Comparison of ENCODE assay signal across 8 mouse cellular contexts in genomic region chr7:57591578-57592431, GRCm38 (mm10).
DNase-seq lines count a peak whose midpoint lies in the region; ATAC-seq and TF ChIP-seq lines count a peak whose summit lies in the region.

No protein-coding gene starts in this region.

- no peak overlapping the region for H3K27ac ChIP-seq in lung, postnatal 0 days (ENCODE audit: low read length)
- no peak overlapping the region for H3K27ac ChIP-seq in kidney, adult 2 months (ENCODE audit: insufficient read depth, low read depth, low read length)
- no peak overlapping the region for H3K27ac ChIP-seq in liver, embryonic 11.5 days (ENCODE audit: low read depth, low read length)

- H3K4me1 ChIP-seq in lung, postnatal 0 days (ENCODE audit: insufficient read depth, low read depth, low read length) = no peaks in the 10 kb centered on the region
- H3K4me1 ChIP-seq in kidney, adult 2 months (ENCODE audit: control insufficient read depth, insufficient read depth, low read length) = no peaks in the 10 kb centered on the region
- H3K4me1 ChIP-seq in liver, embryonic 11.5 days (replicated peaks; ENCODE audit: control insufficient read depth, insufficient read depth, low read length) = no peaks in the 10 kb centered on the region

- H3K9me3 ChIP-seq in lung, postnatal 0 days (ENCODE audit: low read length) = no peaks in the 10 kb centered on the region
- no peaks in the 10 kb centered on the region for H3K9me3 ChIP-seq in liver, embryonic 11.5 days (ENCODE audit: control insufficient read depth, low read length)

- no peak overlapping the region for H3K9ac ChIP-seq in lung, postnatal 0 days (replicated peaks; ENCODE audit: low read depth)
- no peak overlapping the region for H3K9ac ChIP-seq in liver, embryonic 11.5 days (ENCODE audit: low read depth, low read length)

- no peak for ATAC-seq in lung, postnatal 0 days
- ATAC-seq in liver, embryonic 11.5 days (replicated peaks; ENCODE audit: low FRiP score) = peak; percentile 38; the same call in 1 of the 2 replicates

- H3K4me2 ChIP-seq in lung, postnatal 0 days (replicated peaks; ENCODE audit: low read depth, low read length) = peak overlapping the region; percentile 66
- H3K4me2 ChIP-seq in liver, embryonic 11.5 days = peak overlapping the region; percentile 81

- H3K36me3 ChIP-seq in lung, postnatal 0 days (ENCODE audit: insufficient read depth, low read length) = no peaks in the 10 kb centered on the region
- H3K36me3 ChIP-seq in kidney, adult 2 months (ENCODE audit: control insufficient read depth, insufficient read depth, low read length) = no peaks in the 10 kb centered on the region
- H3K36me3 ChIP-seq in liver, embryonic 11.5 days (ENCODE audit: control insufficient read depth, insufficient read depth, low read length) = no peaks in the 10 kb centered on the region

- H3K27me3 ChIP-seq in lung, postnatal 0 days (replicated peaks; ENCODE audit: insufficient read depth, low read length) = peaks cover 14% of the 10 kb centered on the region
- H3K27me3 ChIP-seq in kidney, adult 2 months (replicated peaks; ENCODE audit: control insufficient read depth, insufficient read depth, low read length) = no peaks in the 10 kb centered on the region
- H3K27me3 ChIP-seq in liver, embryonic 11.5 days (replicated peaks; ENCODE audit: control insufficient read depth, insufficient read depth, low read length) = peaks cover 34% of the 10 kb centered on the region

- TF ChIP-seq CTCF in lung, postnatal 0 days (IDR thresholded peaks at IDR 0.05) = no peak
- TF ChIP-seq CTCF in kidney, adult 2 months (conservative IDR thresholded peaks at IDR 0.05; ENCODE audit: insufficient read depth, insufficient read length, low read depth, low read length) = no peak

- 2% methylated on average over 47 of the region's 56 CpGs for WGBS in lung, postnatal 0 days
- under 1% methylated on average over 56 of the region's 56 CpGs for WGBS in kidney, adult 2 months
- WGBS in liver, embryonic 11.5 days = 2% methylated on average over 56 of the region's 56 CpGs

- peak overlapping the region; percentile 37; the same call in 1 of the 2 replicates for H3K4me3 ChIP-seq in lung, postnatal 0 days (ENCODE audit: low read depth, low read length)
- H3K4me3 ChIP-seq in kidney, adult 2 months (ENCODE audit: insufficient read depth, low read depth, low read length) = peak overlapping the region; percentile 67; the same call in 1 of the 2 replicates
- peak overlapping the region; percentile 53 for H3K4me3 ChIP-seq in liver, embryonic 11.5 days (ENCODE audit: low read depth, low read length)

- DNase-seq in lung, postnatal 0 days (ENCODE audit: low spot score) = peak; percentile 17
- no peak for DNase-seq in lung, postnatal 25 days (ENCODE audit: low spot score)
- peak; percentile 70 to 71 for DNase-seq in cerebellum, postnatal 10 days
- peak; percentile 24 to 32 for DNase-seq in frontal cortex, postnatal 14 days (ENCODE audit: low spot score in 2 of 2)
- DNase-seq in kidney, adult 2 months = peak; percentile 47
- peak; percentile 64 for DNase-seq in liver, embryonic 11.5 days (ENCODE audit: low spot score)
- peak; percentile 1 for DNase-seq in ovary, adult 18-20 months (ENCODE audit: low spot score)
- DNase-seq in T-cell, adult 2 months (ENCODE audit: low spot score) = no peak

- no peak for TF ChIP-seq POLR2A in kidney, adult 2 months (IDR thresholded peaks at IDR 0.05; ENCODE audit: low read depth, low read length)

- TF ChIP-seq EP300 in lung, postnatal 0 days (IDR thresholded peaks at IDR 0.05) = no peak

Comparison
In these comparisons a context has a peak if more than half of its experiments do, and no peak if none do; other contexts are left out.
1. DNase-seq: peak in lung, postnatal 0 days (single experiment), cerebellum, postnatal 10 days (2 of 2), frontal cortex, postnatal 14 days (2 of 2), kidney, adult 2 months (single experiment), liver, embryonic 11.5 days (single experiment) and ovary, adult 18-20 months (single experiment); none in lung, postnatal 25 days (single experiment) and T-cell, adult 2 months (single experiment).
2. Peak in every context shown above with its lines, with median percentiles within 50 percentile points of each other: H3K4me3 ChIP-seq.